Mouse (Mus musculus) forebrain, embryonic 10.5 days (tissue): ENCODE data around the gene Rbmxl1. TPM values are rescaled to one million over a fixed set of nuclear protein-coding genes. Genes with fewer than 3 reads are reported as not detected.

ENCODE experiments used
- DNase-seq: peaks from one replicate; pipeline ENCODE4 v3.0.0-alpha.2; 2017; ENCODE audit warnings: low spot score; ENCODE audit errors: extremely low spot score
- H3K27ac ChIP-seq: fragments of 300-500 bp; sonication (generic); 2 replicates; pipeline ENCODE4 v1.5.1; 2016; ENCODE audit warnings: mild to moderate bottlenecking
- H3K27me3 ChIP-seq: fragments of 300-500 bp; sonication (generic); 2 replicates; pipeline ENCODE4 v1.6.1; 2016; ENCODE audit warnings: mild to moderate bottlenecking; ENCODE audit not compliant: poor library complexity, severe bottlenecking
- H3K36me3 ChIP-seq: fragments of 300-500 bp; sonication (generic); replicated peaks from 2 replicates; pipeline ENCODE4 v1.6.1; 2016; ENCODE audit warnings: mild to moderate bottlenecking, moderate library complexity
- H3K4me1 ChIP-seq: fragments of 300-500 bp; sonication (generic); 2 replicates; pipeline ENCODE4 v1.6.1; 2016
- H3K4me3 ChIP-seq: fragments of 300-500 bp; sonication (generic); 2 replicates; pipeline ENCODE4 v1.5.1; 2016; ENCODE audit warnings: mild to moderate bottlenecking, moderate library complexity
- H3K9me3 ChIP-seq: fragments of 300-500 bp; sonication (generic); 2 replicates; pipeline ENCODE4 v1.6.1; 2016; ENCODE audit warnings: mild to moderate bottlenecking, moderate library complexity
- WGBS: fragments of 180-500 bp; shearing (Covaris S2); methylation state at CpG from one replicate; pipeline ENCODE4 v1.1.7; 2016; 5-methylcytosine and 5-hydroxymethylcytosine counted together
- polyA plus RNA-seq: library from polyadenylated mRNA; unstranded; fragments of >200 nt; fragmentation: Nextera tagmentation; extraction: Ambion mirVana; gene quantifications from 2 replicates; pipeline ENCODE4 v1.2.1, GENCODE M21; 2016

Rbmxl1 gene
- polyA plus RNA-seq, 1 experiment from 2014 or later = 407 TPM

DNA sequence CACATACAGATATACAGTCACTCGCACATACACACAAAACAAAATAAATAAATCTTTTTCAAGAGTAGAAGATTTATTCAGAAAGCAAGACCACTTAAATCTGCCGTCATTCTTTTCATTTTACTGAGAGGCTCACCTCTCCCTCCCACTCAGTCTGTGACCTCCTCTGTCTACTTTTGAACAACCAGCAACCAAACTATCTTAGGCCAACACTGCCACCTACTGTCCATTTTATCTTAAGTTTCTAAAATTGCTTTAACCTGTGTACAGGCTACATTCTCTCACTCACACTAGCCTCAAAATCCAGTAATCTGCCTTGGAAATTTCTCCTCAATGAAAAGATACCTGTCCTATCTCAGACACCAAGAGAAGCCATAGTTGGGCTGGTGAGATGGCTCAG lies 40.8 kb downstream of the Rbmxl1 start:
- Histone ChIP-seq H3K27me3 (no peaks in the 10 kb centered on the region), H3K36me3 (no peaks in the 10 kb centered on the region), H3K4me3 (no peak overlapping the region), H3K9me3 (peaks cover 9% of the 10 kb centered on the region; the same call in 1 of the 2 replicates), H3K27ac (no peak overlapping the region), H3K4me1 (no peaks in the 10 kb centered on the region)
- no peak for DNase-seq
- WGBS = 90% methylated on average over 2 of the region's 2 CpGs

DNA sequence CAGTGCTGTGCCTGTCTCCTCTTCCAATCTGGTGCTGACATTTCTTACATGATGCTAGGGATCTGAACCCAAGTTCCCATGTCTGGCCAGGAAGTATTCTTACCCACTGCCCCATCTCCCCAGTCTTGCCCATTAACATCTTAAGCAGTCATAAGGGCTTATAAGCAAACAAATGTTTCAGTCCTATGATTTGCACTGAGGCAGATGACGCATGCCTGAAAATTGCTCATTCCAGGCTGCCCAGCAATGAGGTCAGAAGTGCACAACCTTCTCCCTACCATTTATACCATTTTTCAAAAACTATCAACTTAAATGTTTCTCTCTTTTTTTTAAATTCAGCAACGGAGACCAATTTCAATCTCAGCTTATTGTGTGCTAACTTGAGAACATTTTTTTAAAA lies 44.8 kb downstream of the Rbmxl1 start:
- H3K4me1 ChIP-seq = no peaks in the 10 kb centered on the region
- H3K27me3 ChIP-seq = no peaks in the 10 kb centered on the region
- H3K36me3 ChIP-seq = no peaks in the 10 kb centered on the region
- 86% methylated on average over 2 of the region's 2 CpGs for WGBS
- H3K9me3 ChIP-seq = peaks cover 9% of the 10 kb centered on the region; the same call in 1 of the 2 replicates
- no peak overlapping the region for H3K4me3 ChIP-seq
- no peak for DNase-seq
- no peak overlapping the region for H3K27ac ChIP-seq

DNA sequence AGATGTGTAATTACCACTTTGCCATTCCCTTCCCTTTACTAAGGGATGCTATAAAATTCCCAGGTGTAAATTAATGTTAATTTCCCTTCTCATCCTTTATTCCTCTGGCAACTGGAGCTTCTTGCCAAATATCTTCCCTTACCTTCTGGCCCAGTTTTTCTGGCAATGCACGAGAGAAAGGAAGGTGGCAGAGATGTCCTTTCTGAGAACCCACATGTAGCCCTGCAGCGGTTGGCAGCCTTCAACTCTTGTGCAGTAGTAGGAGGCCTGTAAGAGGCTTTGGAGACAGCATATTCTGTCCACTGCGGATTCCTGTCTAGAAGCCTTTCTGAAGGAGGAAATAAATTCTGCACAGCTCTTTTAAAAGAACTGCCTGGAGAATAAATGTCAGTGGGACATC lies 52.3 kb downstream of the Rbmxl1 start:
- Histone ChIP-seq H3K27me3 (no peaks in the 10 kb centered on the region), H3K27ac (no peak overlapping the region), H3K9me3 (no peaks in the 10 kb centered on the region), H3K36me3 (no peaks in the 10 kb centered on the region), H3K4me1 (no peaks in the 10 kb centered on the region), H3K4me3 (no peak overlapping the region)
- 90% methylated on average over 3 of the region's 3 CpGs for WGBS
- no peak for DNase-seq

Other genes starting within 250 kb of the Rbmxl1 start
- gene Pou4f2, start 72.3 kb downstream of the Rbmxl1 start, polyA plus RNA-seq = not detected in 2 replicates
- gene Slc10a7, start 448 bp upstream of the Rbmxl1 start, polyA plus RNA-seq = 8.0 and 10.0 TPM in 2 replicates